Mouse (Mus musculus) forebrain, embryonic 11.5 days (tissue): ENCODE data around the gene Pltp. TPM values are rescaled to one million over a fixed set of nuclear protein-coding genes. Genes with fewer than 3 reads are reported as not detected.

Source experiments
- ATAC-seq: fragments of 200-750 bp; cut with Nextera tagmentation; replicated peaks from 2 replicates; pipeline ENCODE4 v1.8.0; 2017; ENCODE audit warnings: moderate TSS enrichment; ENCODE audit not compliant: low FRiP score
- DNase-seq: peaks from one replicate; pipeline ENCODE4 v3.0.0-alpha.2; 2017; ENCODE audit warnings: low spot score
- H3K27ac ChIP-seq: fragments of 300-500 bp; sonication (generic); 2 replicates; pipeline ENCODE4 v1.5.1; 2014; ENCODE audit warnings: low read depth, low read length
- H3K27me3 ChIP-seq: fragments of 300-500 bp; sonication (generic); 2 replicates; pipeline ENCODE4 v1.6.1; 2014; ENCODE audit warnings: mild to moderate bottlenecking, low read length, mixed read lengths; ENCODE audit not compliant: control insufficient read depth, insufficient read depth
- H3K36me3 ChIP-seq: fragments of 300-500 bp; sonication (generic); 2 replicates; pipeline ENCODE4 v1.6.1; 2014; ENCODE audit warnings: mild to moderate bottlenecking, low read length, moderate library complexity, mixed read lengths; ENCODE audit not compliant: control insufficient read depth, insufficient read depth
- H3K4me1 ChIP-seq: fragments of 300-500 bp; sonication (generic); replicated peaks from 2 replicates; pipeline ENCODE4 v1.6.1; 2014; ENCODE audit warnings: low read length, mixed read lengths; ENCODE audit not compliant: control insufficient read depth, insufficient read depth
- H3K4me2 ChIP-seq: fragments of 300-500 bp; sonication (generic); 2 replicates; pipeline ENCODE4 v1.6.1; 2014; ENCODE audit warnings: low read depth, mild to moderate bottlenecking, low read length, moderate library complexity, mixed read lengths; ENCODE audit not compliant: severe bottlenecking
- H3K4me3 ChIP-seq: fragments of 300-500 bp; sonication (generic); 2 replicates; pipeline ENCODE4 v1.5.1; 2014; ENCODE audit warnings: low read depth, low read length
- H3K9ac ChIP-seq: fragments of 300-500 bp; sonication (generic); 2 replicates; pipeline ENCODE4 v1.6.1; 2014; ENCODE audit warnings: low read length
- H3K9me3 ChIP-seq: fragments of 300-500 bp; sonication (generic); 2 replicates; pipeline ENCODE4 v1.6.1; 2016; ENCODE audit warnings: low read length, mixed read lengths; ENCODE audit not compliant: control insufficient read depth
- WGBS: fragments of 180-500 bp; shearing (Covaris S2); extraction: QIAGEN DNeasy Blood & Tissue Kit; methylation state at CpG from one replicate; pipeline ENCODE4 v1.1.7; 2014; 5-methylcytosine and 5-hydroxymethylcytosine counted together
- polyA plus RNA-seq: library from polyadenylated mRNA; unstranded; fragments of >200 nt; fragmentation: Nextera tagmentation; extraction: Ambion mirVana; gene quantifications from 2 replicates; pipeline ENCODE4 v1.2.1, GENCODE M21; 2014

Gene Pltp
- polyA plus RNA-seq, 1 experiment from 2014 or later = 43.2 TPM

DNA sequence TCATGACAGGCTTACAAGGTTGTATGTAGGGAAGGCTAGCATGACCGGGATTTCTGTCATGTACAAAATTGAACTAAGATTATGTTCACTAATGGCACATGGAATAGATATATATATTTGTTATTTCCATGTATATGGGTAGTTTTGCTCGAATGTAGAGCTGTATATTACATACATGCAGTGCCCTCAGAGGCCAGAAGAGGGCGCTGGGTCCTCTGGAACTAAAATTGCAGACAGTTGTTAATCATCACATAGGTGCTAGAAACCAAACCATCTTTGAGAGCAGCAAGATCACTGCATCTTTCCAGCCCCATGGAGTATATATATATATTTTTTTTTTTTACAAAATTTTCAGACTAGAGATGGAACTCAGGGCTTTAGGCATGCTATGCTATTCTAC is 11.7 kb downstream of the Pltp start:
- no peak for ATAC-seq
- H3K36me3 ChIP-seq = no peaks in the 10 kb centered on the region; the same call in 1 of the 2 replicates
- no peak overlapping the region for H3K4me2 ChIP-seq
- no peak overlapping the region for H3K4me3 ChIP-seq
- no peak overlapping the region for H3K9ac ChIP-seq
- DNase-seq = no peak
- H3K27me3 ChIP-seq = no peaks in the 10 kb centered on the region
- 53% methylated on average over 3 of the region's 3 CpGs for WGBS
- no peak overlapping the region for H3K27ac ChIP-seq
- no peaks in the 10 kb centered on the region for H3K9me3 ChIP-seq
- no peaks in the 10 kb centered on the region for H3K4me1 ChIP-seq

DNA sequence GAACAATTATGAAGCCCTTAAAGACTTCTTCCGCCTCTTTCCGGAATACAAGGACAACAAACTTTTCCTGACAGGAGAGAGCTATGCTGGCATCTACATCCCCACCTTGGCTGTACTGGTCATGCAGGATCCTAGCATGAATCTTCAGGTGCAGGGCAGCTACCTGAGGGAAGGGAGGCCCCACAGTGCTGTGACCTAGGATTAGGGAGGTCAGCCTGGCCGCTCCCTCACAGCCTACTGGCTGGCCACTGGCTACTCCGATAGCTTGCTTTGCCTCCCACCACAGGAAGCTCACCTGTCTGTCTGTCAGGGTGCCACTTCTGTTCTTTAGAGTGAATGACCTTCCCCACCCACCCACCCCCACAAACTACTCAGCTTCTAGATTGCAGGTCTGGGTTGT is 22.3 kb downstream of the Pltp start:
- peaks cover 6% of the 10 kb centered on the region; the same call in 1 of the 2 replicates for H3K4me1 ChIP-seq
- WGBS = 97% methylated on average over 4 of the region's 4 CpGs
- H3K36me3 ChIP-seq = no peaks in the 10 kb centered on the region
- no peak overlapping the region for H3K4me2 ChIP-seq
- H3K27ac ChIP-seq = no peak overlapping the region
- DNase-seq (no peak), ATAC-seq (no peak)
- H3K27me3 ChIP-seq = no peaks in the 10 kb centered on the region
- no peak overlapping the region for H3K4me3 ChIP-seq
- H3K9me3 ChIP-seq = no peaks in the 10 kb centered on the region
- no peak overlapping the region for H3K9ac ChIP-seq

DNA sequence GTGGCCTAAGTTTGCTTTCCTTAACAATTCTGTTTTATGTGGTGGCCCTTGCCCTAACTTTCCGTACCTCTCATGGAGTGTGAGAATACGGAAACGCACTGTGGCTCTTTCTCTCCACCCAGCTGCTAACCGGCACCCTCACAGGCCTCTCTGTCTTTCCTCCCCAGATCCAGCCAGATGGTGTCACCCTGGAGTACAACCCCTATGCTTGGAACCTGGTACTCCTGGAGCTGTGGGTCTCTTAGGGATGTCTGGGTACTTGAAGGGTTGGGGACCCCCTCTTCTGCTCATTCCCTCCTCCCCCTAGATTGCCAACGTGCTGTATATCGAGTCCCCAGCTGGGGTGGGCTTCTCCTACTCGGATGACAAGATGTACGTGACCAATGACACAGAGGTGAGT is 23.0 kb downstream of the Pltp start:
- 48% methylated on average over 8 of the region's 8 CpGs for WGBS
- DNase-seq (no peak), ATAC-seq (no peak)
- H3K4me2 ChIP-seq = peak overlapping the region; percentile 100
- peak overlapping the region; percentile 66 for H3K4me3 ChIP-seq
- H3K9ac ChIP-seq = peak overlapping the region; percentile 74; the same call in 1 of the 2 replicates
- H3K9me3 ChIP-seq = no peaks in the 10 kb centered on the region
- H3K27me3 ChIP-seq = no peaks in the 10 kb centered on the region
- H3K4me1 ChIP-seq = peaks cover 6% of the 10 kb centered on the region; the same call in 1 of the 2 replicates
- H3K36me3 ChIP-seq = no peaks in the 10 kb centered on the region
- no peak overlapping the region for H3K27ac ChIP-seq

DNA sequence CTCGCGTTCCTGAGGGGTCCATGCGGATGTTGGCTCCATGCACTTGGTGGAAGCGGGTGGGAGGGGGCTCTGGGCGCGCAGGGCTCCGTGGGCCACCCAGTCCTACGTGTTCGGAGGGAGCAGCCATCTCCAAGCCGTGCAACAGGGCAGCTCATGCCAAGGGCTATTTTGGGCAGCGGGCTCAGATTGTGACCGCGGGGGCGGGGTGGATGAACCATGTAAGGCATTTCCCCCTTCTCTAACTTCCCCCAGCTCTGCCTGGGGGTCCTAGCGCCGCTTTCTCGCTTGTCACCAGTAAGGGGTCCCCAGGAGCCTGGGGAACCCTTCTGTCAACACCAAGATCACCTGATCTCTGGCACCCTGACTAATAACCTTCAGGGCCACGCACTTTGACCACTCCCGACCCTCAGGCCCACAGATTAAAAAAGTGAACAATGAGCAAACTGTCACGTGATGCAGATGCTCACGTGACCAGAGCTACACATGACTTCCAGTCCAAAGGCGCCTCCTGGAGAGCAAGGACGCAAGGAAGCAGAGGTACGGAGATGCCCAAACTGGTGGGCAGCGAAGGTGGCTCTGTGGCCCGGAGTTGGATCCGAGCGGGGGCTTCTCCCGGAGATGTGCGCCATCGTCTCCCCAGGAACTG is 24.1 kb downstream of the Pltp start, which contains the start of gene Neurl2:
Gene Neurl2, minus strand, starts transcription at position 143 of the 646 bp plus-strand sequence.
- Histone ChIP-seq H3K36me3 (no peaks in the 10 kb centered on the region), H3K9ac (peak within 1 kb of the TSS; percentile 74), H3K4me3 (peak within 1 kb of the TSS; percentile 66), H3K27me3 (no peaks in the 10 kb centered on the region), H3K4me2 (peak within 1 kb of the TSS; percentile 100), H3K9me3 (no peaks in the 10 kb centered on the region), H3K4me1 (peaks cover 6% of the 10 kb centered on the region; the same call in 1 of the 2 replicates), H3K27ac (0 out of 2 replicates have a peak within 1 kb of the TSS, but pooled peaks have one; percentile 15)
- DNase-seq (peak; percentile 92), ATAC-seq (peak; percentile 53)
- WGBS = under 1% methylated on average over 31 of the region's 31 CpGs

DNA sequence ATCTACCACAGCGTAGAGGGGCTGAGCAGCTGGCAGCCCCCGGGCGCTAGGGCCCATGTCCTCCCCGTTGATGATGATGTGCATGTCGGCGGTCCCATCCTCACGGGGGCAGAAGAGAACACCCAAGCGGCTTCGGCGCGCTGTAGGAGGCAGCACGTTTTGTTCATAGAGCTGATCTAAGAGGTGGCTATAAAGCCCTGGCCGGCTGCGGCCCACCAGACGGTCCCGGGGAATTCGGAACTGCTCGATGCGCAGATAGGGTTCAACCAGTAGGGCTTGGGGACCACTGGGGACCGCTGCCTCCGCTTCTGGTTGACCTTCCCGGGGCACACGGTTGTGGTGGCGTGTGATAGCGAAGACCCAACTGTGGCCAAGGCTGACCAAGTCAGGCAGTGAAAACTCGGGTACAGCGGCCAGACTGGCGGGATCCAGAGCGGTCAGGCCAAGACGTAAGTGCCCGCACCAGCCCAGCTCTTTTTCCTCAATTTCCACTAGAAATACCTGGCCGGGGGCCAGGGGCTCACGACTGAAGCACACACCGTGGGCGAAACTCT is 24.7 kb downstream of the Pltp start, which contains the start of gene Ctsa:
Gene Ctsa, plus strand, starts transcription at position 126 of the 554 bp plus-strand sequence.
- Histone ChIP-seq H3K9ac (peak within 1 kb of the TSS; percentile 74), H3K4me3 (peak within 1 kb of the TSS; percentile 66), H3K36me3 (no peaks in the 10 kb centered on the region; the same call in 1 of the 2 replicates), H3K4me2 (peak within 1 kb of the TSS; percentile 100), H3K9me3 (no peaks in the 10 kb centered on the region), H3K4me1 (peaks cover 6% of the 10 kb centered on the region; the same call in 1 of the 2 replicates), H3K27me3 (no peaks in the 10 kb centered on the region), H3K27ac (0 out of 2 replicates have a peak within 1 kb of the TSS, but pooled peaks have one; percentile 15)
- DNase-seq (peak; percentile 82), ATAC-seq (peak; percentile 66)
- WGBS = under 1% methylated on average over 35 of the region's 35 CpGs

DNA sequence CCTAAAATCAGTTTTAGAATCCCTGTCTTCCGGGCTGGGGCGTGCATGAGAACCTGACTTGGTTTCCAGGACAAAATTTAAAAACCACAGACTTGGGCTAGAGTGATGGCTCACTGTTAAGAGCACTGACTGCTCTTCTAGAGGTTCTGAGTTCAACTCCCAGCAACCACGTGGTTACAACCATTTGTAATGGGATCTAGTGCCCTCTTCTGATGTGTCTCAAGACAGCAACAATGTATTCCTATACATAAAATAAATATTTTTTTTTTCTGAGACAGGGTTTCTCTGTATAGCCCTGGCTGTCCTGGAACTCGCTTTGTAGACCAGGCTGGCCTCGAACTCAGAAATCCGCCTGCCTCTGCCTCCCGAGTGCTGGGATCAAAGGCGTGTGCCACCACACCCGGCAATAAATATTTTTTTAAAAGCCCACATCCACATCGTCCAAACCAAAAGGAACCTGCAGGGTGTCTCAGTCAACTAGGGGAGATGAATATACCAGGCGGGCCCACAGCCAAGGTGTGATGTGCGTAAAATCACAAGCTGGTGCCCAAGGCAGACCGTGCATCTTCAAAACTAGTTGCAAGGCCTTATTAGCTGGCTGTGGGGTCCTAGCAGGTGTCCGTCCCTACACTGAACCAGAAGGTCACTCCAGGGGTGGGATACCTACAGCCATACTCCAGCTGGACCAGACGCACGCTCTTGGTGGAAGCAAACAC is 25.3 kb downstream of the Pltp start:
- H3K27ac ChIP-seq = no peak overlapping the region
- no peak for ATAC-seq
- H3K9me3 ChIP-seq = no peaks in the 10 kb centered on the region
- 65% methylated on average over 16 of the region's 16 CpGs for WGBS
- H3K36me3 ChIP-seq = no peaks in the 10 kb centered on the region; the same call in 1 of the 2 replicates
- peak overlapping the region; percentile 100 for H3K4me2 ChIP-seq
- H3K4me3 ChIP-seq = peak overlapping the region; percentile 66
- H3K9ac ChIP-seq = peak overlapping the region; percentile 74
- no peak for DNase-seq
- no peaks in the 10 kb centered on the region for H3K27me3 ChIP-seq
- peaks cover 6% of the 10 kb centered on the region; the same call in 1 of the 2 replicates for H3K4me1 ChIP-seq

DNA sequence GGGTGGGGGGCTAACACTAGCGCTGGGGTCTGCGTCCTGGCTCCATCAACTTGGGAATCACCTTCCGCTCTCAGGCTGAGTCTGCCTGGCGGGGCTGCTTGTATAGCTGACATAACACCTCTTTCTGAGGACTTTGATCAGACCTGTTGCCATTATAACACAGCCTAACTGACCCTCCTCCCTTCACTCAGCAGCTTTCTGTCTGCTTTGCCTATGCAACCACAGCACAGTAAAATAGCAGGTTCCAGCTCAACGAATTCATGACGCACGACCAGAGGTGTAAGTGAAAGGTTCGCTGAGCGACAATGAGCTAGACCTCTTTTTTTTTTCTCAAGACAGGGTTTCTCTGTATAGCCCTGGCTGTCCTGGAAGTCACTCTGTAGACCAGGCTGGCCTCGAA is 26.5 kb downstream of the Pltp start:
- WGBS = 85% methylated on average over 10 of the region's 10 CpGs
- ATAC-seq (no peak), DNase-seq (no peak)
- Histone ChIP-seq H3K9me3 (no peaks in the 10 kb centered on the region), H3K4me2 (no peak overlapping the region), H3K4me3 (no peak overlapping the region), H3K4me1 (peaks cover 6% of the 10 kb centered on the region; the same call in 1 of the 2 replicates), H3K27me3 (no peaks in the 10 kb centered on the region), H3K27ac (no peak overlapping the region), H3K9ac (no peak overlapping the region), H3K36me3 (peaks cover under 1% of the 10 kb centered on the region; the same call in 1 of the 2 replicates)

DNA sequence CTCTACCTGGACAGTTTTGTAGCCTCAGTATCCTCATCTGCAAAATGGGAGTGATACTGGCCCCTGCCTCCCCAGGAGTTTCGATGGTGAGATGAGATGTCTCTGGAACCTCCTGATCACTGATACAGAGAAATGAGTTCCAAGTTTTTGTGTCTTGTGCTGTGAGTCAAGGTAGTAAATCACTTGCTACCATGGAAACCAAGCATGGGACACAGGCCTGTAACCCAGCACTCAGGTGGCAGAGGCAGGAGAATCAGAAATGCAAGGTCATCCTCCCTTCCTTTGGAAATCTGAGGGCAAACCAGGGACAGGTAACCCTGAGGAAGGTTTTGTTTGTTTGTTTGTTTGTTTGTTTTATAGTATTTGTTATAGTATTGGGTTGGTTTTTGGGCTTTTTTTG is 28.4 kb downstream of the Pltp start:
- no peak overlapping the region for H3K4me2 ChIP-seq
- H3K36me3 ChIP-seq = peaks cover 3% of the 10 kb centered on the region; the same call in 1 of the 2 replicates
- H3K9me3 ChIP-seq = no peaks in the 10 kb centered on the region
- no peaks in the 10 kb centered on the region; the same call in 1 of the 2 replicates for H3K4me1 ChIP-seq
- H3K27me3 ChIP-seq = no peaks in the 10 kb centered on the region
- no peak overlapping the region for H3K4me3 ChIP-seq
- ATAC-seq (no peak), DNase-seq (no peak)
- H3K27ac ChIP-seq = no peak overlapping the region
- no peak overlapping the region for H3K9ac ChIP-seq
- WGBS = 93% methylated on average over 1 of the region's 1 CpGs
